Mouse (Mus musculus) left cerebral cortex, postnatal 36 days (tissue): ENCODE measurements around the gene Olfr354. TPM values are rescaled to one million over a fixed set of nuclear protein-coding genes. Genes with fewer than 3 reads are reported as not detected.

ENCODE experiments used
- DNase-seq, 2 experiments: peaks; one replicate each; pipeline ENCODE4 v3.0.0; 2021 to 2022; ENCODE audit warnings: low spot score in 2 of 2, mixed read lengths in 1 of 2
- intact Hi-C: fragments of 180-260 bp; cut with DNase I; formaldehyde crosslinking; loops from one replicate; pipeline ENCODE4 v1.15.1; 2025
- total RNA-seq, 2 experiments: library from RNA; stranded (reverse); gene quantifications; 2 replicates each; pipeline ENCODE4 v1.2.3; 2021

The Olfr354 gene
- not detected for total RNA-seq

DNA sequence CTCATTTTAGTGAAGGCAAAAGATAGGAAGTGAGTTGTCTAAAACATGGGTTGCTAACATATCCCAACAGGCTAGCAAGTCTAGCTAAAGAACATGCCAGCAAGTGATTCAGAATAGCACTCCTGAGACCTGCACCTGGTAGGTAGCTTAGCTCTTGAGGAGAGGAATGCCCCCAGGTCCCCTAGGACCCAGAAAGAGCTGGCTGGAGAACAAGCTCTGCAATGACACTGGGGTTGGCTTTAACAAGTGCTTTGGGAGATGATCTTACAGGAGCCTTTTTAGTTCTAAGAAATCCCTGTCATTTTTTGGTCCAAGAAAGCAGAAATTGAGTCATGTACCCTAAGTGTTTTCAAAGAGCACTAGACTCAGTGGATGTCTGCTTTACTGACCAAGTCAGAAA is at the start of gene Olfr354:
Olfr354 (plus strand) TSS at position 301 of the 400 bp plus-strand sequence.
- DNase-seq = no peak
- intact Hi-C loops = no loop called here

DNA sequence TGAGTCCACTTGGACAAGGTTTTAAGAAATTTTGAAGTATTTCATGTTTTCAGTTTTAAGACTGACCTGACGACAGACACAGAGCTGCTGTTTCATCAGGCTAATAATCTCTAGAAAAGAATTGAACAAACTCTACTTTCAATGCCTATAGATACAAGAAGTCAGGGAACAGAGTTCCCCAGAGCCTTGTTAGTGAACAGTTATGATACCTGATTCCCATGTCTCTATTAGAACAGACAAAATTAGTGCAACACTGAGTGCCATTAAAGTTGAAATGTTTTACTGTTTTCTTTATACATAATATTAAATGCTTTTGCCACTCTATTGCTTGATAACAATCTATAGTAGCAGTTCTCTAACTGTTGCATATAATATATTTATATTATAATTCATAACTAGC is 42.9 kb upstream of the Olfr354 start, which contains the start of gene Olfr351:
Olfr351 (minus strand) TSS at position 101 of the 400 bp plus-strand sequence.
- intact Hi-C loops = no loop called here
- DNase-seq = no peak

GRCm38 (mm10) chr2:36868160-36868559 is 37.3 kb upstream of the Olfr354 start, which contains the start of gene Olfr352:
Gene Olfr352, plus strand, starts transcription at chr2:36868460.
- no peak for DNase-seq
- intact Hi-C loops = no loop called here

GRCm38 (mm10) chr2:36892836-36893235 is 12.6 kb upstream of the Olfr354 start, which contains the start of gene Olfr353:
Gene Olfr353, minus strand, starts transcription at chr2:36892936.
- intact Hi-C loops = no loop called here
- DNase-seq = no peak

DNA sequence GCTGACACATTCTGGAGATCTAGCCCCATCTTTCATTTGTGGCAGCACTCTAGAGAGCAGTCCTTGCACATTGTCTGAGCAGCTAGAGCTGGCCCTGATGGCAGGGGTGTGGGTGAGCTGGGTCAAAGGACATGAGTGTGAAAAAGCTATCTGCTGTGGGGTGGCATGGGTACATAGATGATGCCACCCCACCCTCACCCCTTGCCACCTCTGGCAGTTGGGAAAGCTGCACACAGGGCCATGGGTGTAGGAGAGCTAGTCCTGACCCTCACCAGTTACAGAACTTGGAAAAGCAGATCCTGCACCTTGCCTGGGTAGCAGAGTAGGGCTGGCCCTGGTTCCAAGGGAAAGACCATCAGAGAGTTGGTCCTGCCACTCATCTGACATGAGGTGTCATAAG is 8.4 kb upstream of the Olfr354 start:
- intact Hi-C loops = no loop called here
- DNase-seq = no peak

DNA sequence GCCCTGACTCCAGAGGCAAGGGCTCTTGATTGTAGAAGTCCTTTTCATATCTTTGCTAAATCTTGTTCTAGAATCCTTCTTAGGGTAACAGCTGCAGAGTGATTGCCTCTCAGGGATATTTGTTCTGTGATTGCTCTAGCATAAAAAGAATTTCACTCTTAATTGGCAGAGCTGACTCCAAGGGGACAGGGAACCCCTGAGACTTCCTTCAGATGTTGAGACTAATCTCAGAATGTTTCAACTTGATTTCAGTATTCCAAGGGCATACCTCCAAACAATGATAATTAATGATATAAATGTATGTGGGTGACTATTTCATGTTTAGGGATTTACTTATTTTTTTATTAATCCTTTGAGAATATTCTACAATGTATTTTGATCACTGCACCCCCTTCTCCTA is 23.3 kb downstream of the Olfr354 start, which contains the start of gene Olfr355:
Olfr355 (minus strand) TSS at position 101 of the 400 bp plus-strand sequence.
- intact Hi-C loops = no loop called here
- no peak for DNase-seq

DNA sequence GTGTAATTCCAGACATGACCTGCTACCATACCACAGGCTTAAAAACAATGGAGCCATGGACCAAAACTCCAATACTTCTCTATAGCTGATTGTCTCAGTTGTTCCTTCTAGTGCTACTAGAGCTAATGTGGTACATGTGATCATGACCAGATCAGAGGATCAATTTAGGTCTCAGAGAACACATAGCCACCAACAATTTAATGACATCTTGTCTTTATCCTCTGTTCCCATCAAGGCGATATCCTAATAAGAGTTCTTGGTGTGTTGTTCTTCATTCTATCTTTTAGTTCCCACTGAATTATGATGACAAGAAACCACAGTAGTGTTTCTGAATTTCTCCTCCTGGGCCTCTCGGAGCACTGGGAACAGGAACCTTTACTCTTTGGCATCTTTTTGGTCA is 31.3 kb downstream of the Olfr354 start, which contains the start of gene Olfr356:
Olfr356 (plus strand) TSS at position 301 of the 400 bp plus-strand sequence.
- intact Hi-C loops = no loop called here
- DNase-seq = no peak

Other genes with a start within 250 kb of the Olfr354 start
- gene Olfr346, start 219.9 kb upstream of the Olfr354 start, total RNA-seq = not detected
- not detected for gene Olfr347, start 173.8 kb upstream of the Olfr354 start, total RNA-seq
- gene Olfr348, start 121.4 kb upstream of the Olfr354 start, total RNA-seq = not detected
- not detected for gene Olfr50, start 115.1 kb upstream of the Olfr354 start, total RNA-seq
- gene Olfr3, start 88.6 kb upstream of the Olfr354 start, total RNA-seq = not detected
- not detected for gene Olfr350, start 59.4 kb upstream of the Olfr354 start, total RNA-seq
- gene Olfr351, start 43.0 kb upstream of the Olfr354 start, total RNA-seq = not detected
- not detected for gene Olfr352, start 37.2 kb upstream of the Olfr354 start, total RNA-seq
- not detected for gene Olfr353, start 12.7 kb upstream of the Olfr354 start, total RNA-seq
- not detected for gene Olfr355, start 23.2 kb downstream of the Olfr354 start, total RNA-seq
- gene Olfr356, start 31.4 kb downstream of the Olfr354 start, total RNA-seq = not detected
- gene Olfr357, start 88.1 kb downstream of the Olfr354 start, total RNA-seq = not detected
- not detected for gene Olfr358, start 103.7 kb downstream of the Olfr354 start, total RNA-seq
- not detected for gene Olfr360, start 160.1 kb downstream of the Olfr354 start, total RNA-seq
- not detected for gene Olfr361, start 183.6 kb downstream of the Olfr354 start, total RNA-seq
- not detected for gene Olfr362, start 212.2 kb downstream of the Olfr354 start, total RNA-seq
- gene Olfr364-ps1, start 233.6 kb downstream of the Olfr354 start, total RNA-seq = not detected